Mouse (Mus musculus) spleen, postnatal 14 days (tissue): ENCODE data around the gene Eno3.
A peak's percentile ranks its signal among the peaks of the same experiment; 100 is the strongest.

ENCODE experiments used
- DNase-seq, 2 experiments: peaks; one replicate each; pipeline ENCODE4 v3.0.0; 2021 to 2022; ENCODE audit warnings: low spot score in 2 of 2

Gene Eno3

DNA sequence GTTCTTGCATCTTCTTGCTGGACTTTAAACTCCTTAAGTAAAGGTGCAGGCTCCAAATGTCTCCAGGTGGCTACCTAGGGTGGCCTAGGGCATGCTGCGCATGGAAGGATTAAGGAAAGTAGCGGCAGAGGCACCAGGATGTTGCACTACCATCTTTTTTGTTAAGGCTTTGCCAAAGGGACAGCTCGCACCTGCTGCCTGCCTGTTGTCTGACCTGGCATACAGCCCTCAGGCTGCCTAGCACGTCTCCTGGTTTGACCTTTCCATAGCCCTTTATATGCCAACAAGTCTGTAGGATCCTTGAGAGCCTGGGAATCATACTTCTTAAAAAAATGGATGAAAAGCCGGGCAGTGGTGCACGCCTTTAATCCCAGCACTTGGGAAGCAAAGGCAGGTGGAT is 14.0 kb upstream of the Eno3 start:
- no peak for DNase-seq

DNA sequence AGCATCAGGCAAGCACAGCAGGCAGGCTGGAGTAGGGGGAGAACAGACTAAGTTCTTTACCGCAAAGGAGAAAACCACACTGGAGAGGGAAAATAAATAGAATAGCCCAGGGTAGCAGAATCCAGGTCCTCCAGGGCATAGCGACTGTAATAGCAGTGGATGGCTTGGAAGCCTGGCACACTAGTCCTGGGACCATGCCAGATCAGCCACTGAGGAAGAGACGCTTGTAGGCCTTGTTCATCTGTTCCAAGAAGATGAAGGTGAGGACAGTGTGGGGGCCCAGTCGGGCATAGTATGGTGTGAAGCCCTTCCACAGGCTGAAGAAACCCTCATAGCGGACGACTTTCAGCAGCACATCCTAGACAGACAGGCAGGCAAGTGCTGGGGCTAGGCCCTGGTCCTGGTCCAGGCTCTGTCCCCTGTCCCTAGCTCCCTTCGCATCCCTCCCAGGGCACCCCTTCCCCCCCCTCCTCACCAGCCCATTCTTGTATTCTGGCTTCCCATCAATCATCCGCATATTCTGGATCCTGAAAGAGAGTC is 12.4 kb upstream of the Eno3 start:
- no peak for DNase-seq

GRCm38 (mm10) chr11:70645461-70646258 is 11.3 kb upstream of the Eno3 start:
- DNase-seq = no peak

- no peak for DNase-seq
Measured at GRCm38 (mm10) chr11:70646259-70646555, 10.8 kb upstream of the Eno3 start.

- DNase-seq = peak; percentile 92 to 94
Measured at GRCm38 (mm10) chr11:70646691-70647650, 10.0 kb upstream of the Eno3 start, which contains the start of the genes Rnf167 and Slc25a11. Rnf167 (plus strand) TSS chr11:70647235. Slc25a11 (minus strand) TSS chr11:70647479.

DNA sequence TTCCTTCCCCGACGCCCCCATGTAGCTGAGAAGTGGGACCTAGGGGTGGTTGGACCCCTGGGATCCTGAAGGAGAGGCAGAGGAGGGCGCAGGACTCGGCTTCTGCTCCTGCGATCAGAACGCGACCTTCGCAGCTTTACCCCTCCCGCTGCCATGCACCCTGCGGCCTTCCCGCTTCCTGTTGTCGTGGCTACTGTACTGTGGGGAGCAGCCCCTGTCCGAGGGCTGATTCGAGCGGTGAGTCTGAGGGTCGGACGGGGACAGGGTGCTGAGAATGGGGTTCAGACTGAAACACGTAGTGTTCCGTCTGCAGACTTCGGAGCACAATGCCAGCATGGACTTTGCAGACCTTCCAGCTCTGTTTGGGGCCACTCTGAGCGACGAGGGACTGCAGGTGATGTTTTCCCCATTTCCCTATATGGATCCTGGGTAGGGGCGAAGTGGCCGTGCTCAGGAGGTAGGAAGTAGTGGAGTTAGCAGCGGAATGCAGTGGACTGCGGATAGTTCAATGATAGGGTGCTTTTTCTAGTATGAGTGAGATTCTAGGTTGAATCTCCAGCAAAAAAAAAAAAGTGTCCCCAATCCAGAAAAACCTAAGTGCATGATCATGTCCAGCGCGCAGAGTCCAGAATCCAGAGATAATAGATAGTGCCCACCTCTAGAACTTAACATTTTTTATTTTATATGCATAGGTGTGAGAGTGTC is 9.1 kb upstream of the Eno3 start:
- peak; percentile 41 to 46 for DNase-seq

GRCm38 (mm10) chr11:70648512-70648911 is 8.5 kb upstream of the Eno3 start:
- no peak for DNase-seq

- no peak for DNase-seq
Measured at GRCm38 (mm10) chr11:70649185-70649734, 7.7 kb upstream of the Eno3 start.

- no peak for DNase-seq
Measured at GRCm38 (mm10) chr11:70650322-70651175, 6.5 kb upstream of the Eno3 start.

- DNase-seq = no peak
Measured at GRCm38 (mm10) chr11:70651391-70651790, 5.6 kb upstream of the Eno3 start.

DNA sequence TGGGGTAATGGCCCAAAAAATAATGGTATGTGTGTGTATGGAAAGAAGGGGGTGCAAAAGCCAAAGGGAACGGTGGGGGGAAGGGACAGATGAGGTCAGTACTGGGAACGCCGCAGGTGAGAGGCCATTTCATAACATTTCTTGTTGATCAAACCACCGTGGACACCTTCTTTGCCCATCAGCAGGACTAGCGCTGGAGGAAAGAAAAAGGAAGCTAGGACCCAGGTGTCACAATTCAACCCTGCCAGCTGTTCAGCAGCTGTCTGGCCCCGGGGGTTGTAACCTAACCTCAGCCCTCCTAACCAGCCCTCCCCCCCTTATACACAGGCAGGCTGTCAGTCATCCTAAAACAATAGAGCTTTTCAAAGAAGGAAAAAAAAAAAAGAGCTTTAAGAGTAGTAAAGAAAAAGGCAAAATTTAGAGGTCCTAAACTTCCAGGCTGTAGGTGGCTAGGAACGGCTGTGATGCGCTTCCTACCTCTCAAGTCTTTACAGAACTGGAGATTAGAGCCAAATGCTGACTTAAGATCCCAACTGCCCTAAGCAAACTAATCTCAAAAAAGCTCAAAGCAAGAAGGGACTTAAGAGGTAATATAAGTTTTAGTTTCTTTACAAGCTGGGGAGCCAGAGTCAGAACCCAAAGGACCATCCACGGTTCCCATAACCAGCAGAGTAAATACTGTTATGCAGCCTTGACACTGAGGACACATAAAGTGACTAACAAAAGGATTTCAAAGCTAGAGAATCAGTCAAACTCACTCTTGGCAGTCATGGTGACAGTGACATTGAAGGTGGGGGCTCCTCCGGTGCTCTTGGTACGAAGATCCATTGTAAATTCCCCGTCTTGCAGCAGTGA is 4.7 kb upstream of the Eno3 start:
- no peak for DNase-seq

GRCm38 (mm10) chr11:70652884-70653344 is 4.1 kb upstream of the Eno3 start:
- no peak for DNase-seq

- peak; percentile 62 to 75 for DNase-seq
Measured at GRCm38 (mm10) chr11:70653345-70654197, 3.4 kb upstream of the Eno3 start.

DNA sequence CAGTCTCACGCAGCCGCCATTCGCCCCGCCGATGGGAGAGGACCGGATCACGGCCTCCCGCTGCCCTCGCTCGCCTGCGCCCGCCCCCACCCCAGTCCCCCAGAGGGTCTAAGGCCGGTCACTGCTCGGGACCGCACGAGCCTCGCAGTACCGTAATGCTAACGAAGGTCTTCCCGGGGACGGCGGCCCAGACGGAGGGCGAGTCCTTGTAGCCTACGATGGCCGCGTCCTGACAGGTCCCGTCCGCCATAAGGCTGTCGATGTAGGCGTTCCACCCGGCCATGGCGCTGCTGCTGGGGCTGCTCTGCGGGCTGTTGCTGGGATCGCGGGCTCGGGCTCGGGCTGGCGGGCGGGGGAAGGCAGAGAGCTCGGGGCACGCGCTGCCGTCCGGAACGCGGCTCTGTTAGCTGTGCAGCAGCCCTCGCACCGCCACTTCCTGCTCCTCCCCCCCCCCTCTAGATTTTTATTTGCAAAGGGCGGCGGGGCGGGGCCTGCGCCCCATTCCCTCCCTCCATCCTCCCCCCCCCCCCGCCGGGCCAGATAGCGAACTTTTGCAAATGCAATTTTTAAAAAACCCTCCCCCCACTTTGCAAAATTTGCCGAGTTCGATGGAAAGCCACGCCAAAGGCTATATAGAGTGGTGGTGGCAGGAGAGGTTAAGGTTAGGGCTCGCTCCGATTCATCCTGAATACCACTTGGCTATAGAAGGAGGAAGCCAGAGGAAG is 2.6 kb upstream of the Eno3 start, which contains the start of gene Pfn1:
Gene Pfn1, minus strand, starts transcription at position 447 of the 725 bp plus-strand sequence.
- peak; percentile 62 to 74 for DNase-seq

DNA sequence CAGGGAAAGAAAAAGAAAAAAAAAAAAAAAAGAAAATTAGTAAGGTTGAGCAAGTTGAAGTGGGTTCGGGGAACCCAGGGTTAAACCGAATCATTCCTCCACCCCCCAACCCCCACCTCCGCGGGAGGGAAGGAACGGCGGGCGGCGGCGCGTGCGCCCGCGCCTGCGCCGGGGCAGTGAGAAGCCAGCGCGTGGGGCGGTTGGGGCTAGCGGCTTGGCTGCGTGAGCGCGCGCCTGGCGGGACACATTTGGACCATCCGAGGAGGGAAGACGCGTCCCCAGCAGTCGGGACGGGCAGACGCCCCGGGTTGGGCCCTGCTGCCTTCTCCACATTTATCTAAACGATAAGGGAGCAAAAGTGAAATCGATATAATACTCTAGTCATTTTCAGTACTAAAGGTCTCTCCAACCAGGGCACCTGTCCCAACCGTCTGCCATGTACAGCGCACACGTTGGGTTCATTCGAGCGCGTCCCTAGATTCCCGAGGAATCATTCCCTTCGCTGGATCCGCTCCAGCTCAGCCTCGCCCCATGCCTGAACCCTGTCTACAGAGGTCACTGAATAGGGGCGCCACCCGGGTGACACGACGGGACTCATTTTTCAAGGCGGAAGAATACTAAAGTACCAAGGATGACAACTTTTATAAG is 2.0 kb upstream of the Eno3 start:
- DNase-seq = peak; percentile 58 to 69

DNA sequence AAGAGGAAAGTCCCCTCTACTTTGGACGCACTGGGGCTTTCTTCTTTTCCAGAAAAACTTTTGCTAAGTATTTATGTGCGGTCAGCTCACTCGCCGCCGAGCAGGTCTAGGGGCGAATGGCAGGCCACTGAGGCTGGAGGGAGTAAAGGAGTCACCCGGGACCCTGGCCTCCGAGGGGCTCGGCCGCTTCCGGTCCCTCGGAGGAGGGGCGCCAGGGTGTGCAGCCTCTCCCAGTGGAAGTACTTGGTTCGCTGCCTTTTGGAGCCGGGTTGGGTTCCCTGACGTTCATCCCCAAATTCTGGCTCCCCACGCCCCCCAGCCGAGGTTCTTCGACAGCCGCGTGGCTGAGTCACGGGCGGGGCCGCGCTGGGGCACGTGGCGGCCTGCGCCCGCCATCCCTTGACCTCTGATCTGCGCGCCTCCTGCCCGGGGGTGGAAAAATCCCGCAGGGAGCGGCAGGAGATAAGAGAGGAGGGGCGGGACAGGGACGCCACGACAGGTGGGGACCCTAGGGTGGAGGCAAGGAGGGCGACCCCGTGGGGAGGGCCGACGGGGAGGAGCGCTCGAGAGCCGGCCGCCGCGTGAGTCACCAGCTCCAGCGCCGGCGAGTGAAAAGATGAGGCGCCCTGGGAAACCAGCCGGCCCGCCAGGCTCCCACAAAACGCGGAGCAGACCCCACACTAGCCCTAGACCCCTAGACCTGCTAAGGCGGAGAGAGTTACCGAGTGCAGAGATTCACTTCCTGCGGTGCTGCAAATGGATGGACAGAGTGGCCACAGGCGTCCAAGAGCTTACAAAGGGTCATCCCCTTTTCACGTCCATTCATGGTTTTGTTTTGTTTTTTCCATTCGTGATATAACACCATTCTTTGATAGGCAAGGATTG is 1.2 kb upstream of the Eno3 start:
- DNase-seq = peak in 1 of 2 experiments; percentile 44
